Mouse (Mus musculus) megakaryocyte, embryonic 14.5 days (primary cell): ENCODE measurements at regions not wholly inside any gene's neighbourhood (a gene's known extent, or its start where the extent isn't known, plus 50 kb on each side); places are given as distances from the start of the nearest gene placed in this dataset.

ENCODE experiments used
- H3K27me3 ChIP-seq: replicated peaks from 2 replicates; pipeline ENCODE3; 2012; ENCODE audit warnings: inconsistent platforms
- H3K36me3 ChIP-seq: replicated peaks from 2 replicates; pipeline ENCODE3; 2012; ENCODE audit warnings: low read length, inconsistent platforms, mixed read lengths
- H3K4me1 ChIP-seq: 2 replicates; pipeline ENCODE4 v1.6.1; 2012; ENCODE audit warnings: inconsistent platforms
- H3K4me3 ChIP-seq: replicated peaks from 2 replicates; pipeline ENCODE3; 2012; ENCODE audit warnings: moderate library complexity, mild to moderate bottlenecking, inconsistent platforms
- H3K9me3 ChIP-seq: 2 replicates; pipeline ENCODE4 v1.6.1; 2012; ENCODE audit warnings: inconsistent platforms
- FLI1 ChIP-seq: IDR thresholded peaks from 2 replicates; pipeline ENCODE4 v1.6.1; 2012; ENCODE audit warnings: low read length, inconsistent platforms, mixed read lengths
- GATA1 ChIP-seq: IDR thresholded peaks from 3 replicates; pipeline ENCODE4 v1.6.1; 2012; ENCODE audit warnings: mixed read lengths, low read length, inconsistent platforms, borderline replicate concordance

GRCm38 (mm10) chr16:50723144-50723543 is 132.2 kb upstream of the Ccdc54 start:
- H3K27me3 ChIP-seq = no peaks in the 10 kb centered on the region
- no peak overlapping the region for H3K4me3 ChIP-seq
- no peaks in the 10 kb centered on the region for H3K4me1 ChIP-seq
- peaks cover 18% of the 10 kb centered on the region for H3K36me3 ChIP-seq
- no peaks in the 10 kb centered on the region for H3K9me3 ChIP-seq
- TF ChIP-seq GATA1 (no peak), FLI1 (no peak)

GRCm38 (mm10) chr16:50717306-50718017 is 126.5 kb upstream of the Ccdc54 start:
- H3K4me1 ChIP-seq = peaks cover 9% of the 10 kb centered on the region; the same call in 1 of the 2 replicates
- H3K27me3 ChIP-seq = no peaks in the 10 kb centered on the region
- no peak overlapping the region for H3K4me3 ChIP-seq
- no peaks in the 10 kb centered on the region for H3K9me3 ChIP-seq
- H3K36me3 ChIP-seq = peaks cover 3% of the 10 kb centered on the region
- no peak for TF ChIP-seq GATA1
- no peak for TF ChIP-seq FLI1

GRCm38 (mm10) chr16:50709727-50710126 is 118.8 kb upstream of the Ccdc54 start:
- no peaks in the 10 kb centered on the region; the same call in 1 of the 2 replicates for H3K4me1 ChIP-seq
- H3K36me3 ChIP-seq = no peaks in the 10 kb centered on the region
- peaks cover 11% of the 10 kb centered on the region for H3K27me3 ChIP-seq
- H3K4me3 ChIP-seq = no peak overlapping the region
- no peaks in the 10 kb centered on the region for H3K9me3 ChIP-seq
- TF ChIP-seq GATA1 (no peak), FLI1 (no peak)

- H3K27me3 ChIP-seq = peaks cover 13% of the 10 kb centered on the region
- TF ChIP-seq FLI1 = no peak
- TF ChIP-seq GATA1 = no peak
- H3K36me3 ChIP-seq = no peaks in the 10 kb centered on the region
- no peak overlapping the region for H3K4me3 ChIP-seq
- H3K9me3 ChIP-seq = no peaks in the 10 kb centered on the region
- no peaks in the 10 kb centered on the region; the same call in 1 of the 2 replicates for H3K4me1 ChIP-seq
These were observed 117.0 kb upstream of the Ccdc54 start for GRCm38 (mm10) chr16:50707906-50708305.

GRCm38 (mm10) chr16:50705921-50706320 is 115.0 kb upstream of the Ccdc54 start:
- Histone ChIP-seq H3K4me3 (no peak overlapping the region), H3K27me3 (peaks cover 14% of the 10 kb centered on the region), H3K4me1 (peaks cover 3% of the 10 kb centered on the region), H3K36me3 (no peaks in the 10 kb centered on the region), H3K9me3 (no peaks in the 10 kb centered on the region)
- no peak for TF ChIP-seq FLI1
- no peak for TF ChIP-seq GATA1

- Histone ChIP-seq H3K4me1 (peaks cover 18% of the 10 kb centered on the region), H3K36me3 (no peaks in the 10 kb centered on the region), H3K4me3 (no peak overlapping the region), H3K9me3 (no peaks in the 10 kb centered on the region), H3K27me3 (peaks cover 15% of the 10 kb centered on the region)
- no peak for TF ChIP-seq GATA1
- TF ChIP-seq FLI1 = no peak
These were observed 110.0 kb upstream of the Ccdc54 start for GRCm38 (mm10) chr16:50700811-50701517.

- TF ChIP-seq FLI1 (no peak), GATA1 (no peak)
- peaks cover 9% of the 10 kb centered on the region for H3K27me3 ChIP-seq
- no peaks in the 10 kb centered on the region for H3K36me3 ChIP-seq
- H3K4me1 ChIP-seq = peaks cover 18% of the 10 kb centered on the region
- no peaks in the 10 kb centered on the region for H3K9me3 ChIP-seq
- H3K4me3 ChIP-seq = no peak overlapping the region
These were observed 109.2 kb upstream of the Ccdc54 start for GRCm38 (mm10) chr16:50700123-50700522.

GRCm38 (mm10) chr16:50697722-50698121 is 106.8 kb upstream of the Ccdc54 start:
- Histone ChIP-seq H3K4me1 (peaks cover 18% of the 10 kb centered on the region), H3K9me3 (peaks cover 4% of the 10 kb centered on the region)
- TF ChIP-seq FLI1 = no peak
- no peak for TF ChIP-seq GATA1

GRCm38 (mm10) chr16:50696052-50696451 is 105.1 kb upstream of the Ccdc54 start:
- Histone ChIP-seq H3K4me3 (no peak overlapping the region), H3K27me3 (peaks cover 5% of the 10 kb centered on the region), H3K36me3 (no peaks in the 10 kb centered on the region), H3K4me1 (peaks cover 23% of the 10 kb centered on the region), H3K9me3 (peaks cover 4% of the 10 kb centered on the region)
- TF ChIP-seq GATA1 (no peak), FLI1 (no peak)

More at GRCm38 (mm10) chr16:50697722-50698121, 106.8 kb upstream of the Ccdc54 start:
- H3K36me3 ChIP-seq = no peaks in the 10 kb centered on the region
- H3K27me3 ChIP-seq = peaks cover 7% of the 10 kb centered on the region
- H3K4me3 ChIP-seq = no peak overlapping the region

- peaks cover 3% of the 10 kb centered on the region for H3K27me3 ChIP-seq
- no peaks in the 10 kb centered on the region for H3K36me3 ChIP-seq
- peaks cover 4% of the 10 kb centered on the region for H3K9me3 ChIP-seq
- H3K4me3 ChIP-seq = no peak overlapping the region
- H3K4me1 ChIP-seq = peaks cover 27% of the 10 kb centered on the region
- TF ChIP-seq GATA1 = no peak
- no peak for TF ChIP-seq FLI1
These were observed 103.1 kb upstream of the Ccdc54 start for GRCm38 (mm10) chr16:50694045-50694444.
